Mouse (Mus musculus): ENCODE measurements around the gene Nat8f4.

GRCm38 (mm10) chr6:85935646-85936045 is 31.0 kb upstream of the Nat8f4 start:
- peak; percentile 52 for TF ChIP-seq CTCF (IDR thresholded peaks at IDR 0.05; ENCODE audit: low read depth)
- TF ChIP-seq EP300 (optimal IDR thresholded peaks at IDR 0.05): no peak

Measured in stomach, postnatal 0 days (tissue).